Mouse (Mus musculus) gonadal fat pad, adult 2 months (tissue): ENCODE results near the gene Tnfaip2. TPM values are rescaled to one million over a fixed set of nuclear protein-coding genes. Genes with fewer than 3 reads are reported as not detected.

ENCODE experiments used
- DNase-seq: peaks from one replicate; pipeline ENCODE4 v3.0.0-alpha.2; 2012; ENCODE audit warnings: low read depth
- polyA plus RNA-seq: library from polyadenylated mRNA; depleted of rRNA; stranded (reverse); fragments of >200 nt; gene quantifications from 2 replicates; pipeline ENCODE4 v1.2.3, GENCODE M21; 2012; rRNA removed

Gene Tnfaip2
- polyA plus RNA-seq, result 25.6 and 29.4 TPM in 2 replicates

GRCm38 (mm10) chr12:111442309-111443010, at the start of gene Tnfaip2:
TSS of gene Tnfaip2 (plus strand) at chr12:111442469.
- DNase-seq, result no peak

DNA sequence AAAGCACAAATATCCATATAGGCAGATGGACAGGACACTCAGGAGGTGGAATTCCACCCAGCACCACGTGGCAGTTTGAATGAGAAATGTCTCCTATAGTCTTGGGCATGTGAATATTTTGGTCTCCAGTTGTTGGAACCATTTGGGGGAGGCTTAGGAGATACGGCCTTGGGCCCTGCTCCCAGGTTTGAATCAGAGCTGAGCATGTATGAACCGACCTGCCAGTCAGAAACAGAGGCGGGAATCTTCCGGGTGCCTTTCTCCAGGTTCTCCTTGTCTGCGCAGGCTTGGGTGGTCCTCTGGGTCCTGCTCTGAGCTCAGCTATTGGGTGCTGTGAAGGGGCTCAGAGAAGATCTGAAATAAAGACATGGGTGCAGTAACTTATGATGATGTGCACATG, 48.3 kb upstream of the Tnfaip2 start:
- no peak for DNase-seq

GRCm38 (mm10) chr12:111396997-111397396, 45.3 kb upstream of the Tnfaip2 start:
- DNase-seq, result no peak

GRCm38 (mm10) chr12:111401454-111402184, 40.6 kb upstream of the Tnfaip2 start:
- no peak for DNase-seq

- DNase-seq, result no peak
Measured at GRCm38 (mm10) chr12:111404880-111405279, 37.4 kb upstream of the Tnfaip2 start.

GRCm38 (mm10) chr12:111406622-111407021, 35.6 kb upstream of the Tnfaip2 start, which contains the start of gene Lbhd2:
TSS of gene Lbhd2 (plus strand) at chr12:111406809.
- DNase-seq, result no peak

GRCm38 (mm10) chr12:111409583-111409982, 32.7 kb upstream of the Tnfaip2 start:
- DNase-seq, result no peak

DNA sequence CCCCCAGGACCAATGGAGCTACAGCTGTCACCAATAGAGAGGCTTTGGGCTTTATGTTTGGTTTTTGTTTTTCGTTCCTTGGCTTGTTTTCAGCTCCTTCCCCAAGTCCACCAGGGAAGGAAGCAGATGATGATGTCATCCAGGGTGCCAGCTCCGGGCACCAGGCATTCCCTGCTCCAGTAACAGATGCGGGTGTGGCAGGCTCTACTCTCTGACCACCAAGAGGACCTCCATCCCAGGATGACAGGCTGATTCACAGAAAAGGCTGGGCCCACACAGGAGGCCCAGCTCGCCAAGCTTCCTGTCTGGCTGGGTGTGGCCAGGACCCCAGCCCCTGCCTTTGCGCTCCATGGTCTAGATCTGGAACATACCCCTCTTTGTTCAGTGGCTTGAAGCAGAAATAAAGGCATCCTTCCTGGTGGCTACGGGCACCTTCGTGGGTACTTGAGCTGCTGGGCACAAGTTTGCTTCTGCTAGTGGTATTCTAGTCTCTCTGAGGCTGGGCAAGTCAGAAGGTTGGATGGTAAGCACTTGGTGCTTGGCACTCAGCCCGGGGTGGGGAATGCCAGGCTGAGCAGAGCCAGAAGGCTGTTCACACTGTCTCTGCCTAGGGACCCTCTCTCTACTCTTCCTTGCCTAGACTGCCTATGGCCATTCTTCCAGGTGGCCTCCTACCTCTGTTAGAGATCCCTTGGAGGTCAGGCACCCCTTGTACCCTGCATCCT, 30.5 kb upstream of the Tnfaip2 start:
- DNase-seq, result no peak

GRCm38 (mm10) chr12:111412581-111413284, 29.5 kb upstream of the Tnfaip2 start:
- no peak for DNase-seq

DNA sequence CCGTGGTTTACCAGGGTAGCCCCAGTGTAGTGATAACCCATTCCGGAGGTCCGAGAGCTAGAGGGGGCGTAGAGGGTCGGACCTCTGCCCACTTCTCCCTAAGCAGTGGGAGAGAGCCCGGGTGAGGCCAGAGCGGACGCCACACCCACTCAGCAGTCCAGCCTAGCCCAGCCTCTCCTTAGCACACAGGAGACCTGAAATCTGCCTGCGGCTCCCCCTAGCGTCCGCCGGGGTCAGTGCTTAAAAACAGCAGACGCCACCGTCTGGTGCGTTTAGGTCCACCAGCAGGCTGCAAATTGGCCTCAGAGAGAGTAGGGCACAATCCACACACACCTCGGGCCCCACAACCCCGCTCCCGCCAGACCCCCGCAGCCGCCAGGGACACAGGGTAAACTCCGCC, 29.0 kb upstream of the Tnfaip2 start:
- no peak for DNase-seq

DNA sequence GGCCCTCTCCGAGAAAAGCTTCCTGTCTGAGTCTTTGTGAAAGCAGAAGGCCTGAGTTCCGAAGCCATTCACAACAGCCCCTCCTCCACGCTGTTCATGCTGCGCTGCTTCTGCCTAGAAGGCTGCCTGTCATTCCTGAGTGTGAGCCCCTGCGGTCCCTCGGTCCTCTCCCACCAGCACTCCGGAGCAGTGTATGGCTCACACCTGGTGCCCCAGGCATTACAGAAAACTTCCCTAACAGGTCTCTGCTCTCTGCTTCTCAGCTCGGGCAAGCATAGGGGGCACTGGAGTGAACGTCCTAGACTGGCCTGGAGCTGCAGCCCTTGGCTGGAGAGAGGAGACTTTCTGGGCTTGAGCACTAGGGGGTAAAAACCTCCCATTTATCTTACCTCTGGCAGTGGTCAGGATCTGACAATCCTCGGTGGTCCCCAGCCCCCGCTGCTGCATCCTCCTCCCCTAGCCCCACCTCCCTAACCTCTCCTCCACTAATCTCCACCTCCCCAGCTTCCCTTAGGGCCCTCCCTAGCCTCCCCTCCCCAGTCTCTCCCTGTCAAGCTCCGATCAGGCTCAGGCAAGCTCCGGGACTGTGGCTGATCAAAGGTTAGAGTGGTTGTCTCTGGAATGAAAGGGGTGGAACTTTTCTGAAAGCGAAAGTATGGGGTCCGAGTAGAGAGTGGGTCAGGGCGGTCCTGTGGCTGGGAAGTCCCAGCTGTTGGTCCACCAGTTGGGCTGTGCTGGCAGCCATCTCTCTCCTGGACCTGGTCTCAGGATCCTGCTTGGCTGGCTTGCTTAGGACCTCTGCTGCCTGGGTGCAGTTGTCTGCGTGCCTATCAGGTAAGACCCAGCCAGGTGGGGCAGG, 25.1 kb upstream of the Tnfaip2 start, which contains the start of gene Exoc3l4:
Gene Exoc3l4, plus strand, starts transcription at position 97 of the 859 bp plus-strand sequence.
- no peak for DNase-seq

DNA sequence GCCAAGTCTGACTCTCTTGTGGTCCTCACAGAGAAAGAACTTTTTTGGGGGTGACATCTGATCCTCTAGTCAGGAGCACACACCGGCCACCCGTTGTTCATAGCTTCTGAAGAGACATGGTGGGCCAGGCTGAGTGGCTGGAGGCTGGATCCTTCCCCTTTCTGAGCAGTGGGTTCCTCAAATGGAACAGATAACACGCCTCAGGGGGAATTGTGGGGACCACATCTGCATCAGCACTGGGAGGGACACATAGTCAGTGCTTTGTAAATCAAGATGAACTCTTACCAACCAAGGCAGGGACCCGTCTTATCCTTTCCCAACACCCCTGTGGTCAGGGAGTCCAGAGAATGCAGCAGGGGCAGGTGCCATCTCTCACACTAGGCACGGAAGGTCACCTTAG, 22.4 kb upstream of the Tnfaip2 start:
- DNase-seq, result no peak

GRCm38 (mm10) chr12:111420946-111421709, 21.1 kb upstream of the Tnfaip2 start:
- DNase-seq, result no peak

DNA sequence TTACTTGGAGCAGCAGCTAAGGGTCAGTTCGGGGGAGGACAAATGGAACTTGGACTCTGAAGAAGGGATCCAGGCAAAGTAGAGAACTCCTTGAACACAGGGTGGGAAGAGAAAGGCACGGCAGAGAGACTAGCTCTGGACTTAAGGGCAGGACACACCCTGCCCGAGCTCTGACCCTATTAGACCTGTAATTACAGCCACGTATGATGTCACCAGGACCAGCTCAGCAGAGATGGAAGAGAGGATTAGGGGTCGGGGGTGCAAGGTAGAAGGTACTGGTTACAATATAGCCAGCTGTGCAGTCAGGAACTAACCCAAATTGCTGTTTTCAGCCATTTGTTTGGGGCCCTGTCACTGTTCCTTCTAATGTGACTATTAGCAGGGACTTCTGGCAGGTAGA, 19.4 kb upstream of the Tnfaip2 start:
- no peak for DNase-seq

DNA sequence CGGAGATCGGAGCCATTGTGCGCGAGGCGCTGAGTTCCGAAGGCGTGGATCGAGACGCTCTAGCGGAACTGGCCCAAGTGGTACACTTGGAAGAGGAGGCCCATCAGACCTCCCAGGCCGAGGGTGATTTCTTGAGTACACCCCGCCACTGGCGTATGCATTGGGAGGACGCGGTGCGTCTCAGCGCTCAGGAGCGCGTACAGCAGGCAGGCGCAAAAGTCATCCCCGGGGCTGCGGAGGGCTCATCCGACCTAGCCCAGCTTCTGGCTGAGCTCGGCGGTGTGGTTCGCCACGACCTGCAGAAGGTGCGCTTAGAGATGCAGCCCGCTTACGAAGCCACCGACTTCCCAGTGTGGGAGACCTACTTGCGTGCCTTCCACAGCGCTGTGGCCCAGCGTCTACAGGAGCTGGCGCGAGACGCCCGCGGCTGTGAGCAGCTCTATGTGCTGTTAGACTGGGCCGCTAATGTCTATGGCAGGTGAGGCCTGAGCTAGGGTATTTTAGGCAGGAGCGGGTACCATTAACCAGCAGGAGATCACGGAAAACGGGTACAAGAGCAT, 18.6 kb upstream of the Tnfaip2 start:
- DNase-seq, result no peak

DNA sequence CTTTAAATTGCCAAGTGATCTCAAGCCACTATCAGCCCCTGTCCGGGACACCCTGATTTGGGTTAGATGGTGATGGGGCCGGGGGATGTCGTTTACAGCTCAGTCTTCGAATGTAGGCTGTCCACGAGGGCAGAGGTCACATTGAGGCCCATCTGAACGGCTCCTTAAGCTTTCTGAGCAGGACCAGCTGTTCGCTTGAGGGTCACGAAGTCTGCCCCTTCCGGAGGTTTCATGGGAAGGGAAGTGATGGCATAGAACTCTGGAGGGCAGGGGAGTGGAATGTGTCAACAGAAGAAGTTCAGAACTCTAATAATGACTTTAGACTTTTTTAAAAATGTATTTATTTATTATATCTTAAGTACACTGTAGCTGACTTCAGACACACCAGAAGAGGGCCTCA, 17.7 kb upstream of the Tnfaip2 start:
- DNase-seq, result no peak

DNA sequence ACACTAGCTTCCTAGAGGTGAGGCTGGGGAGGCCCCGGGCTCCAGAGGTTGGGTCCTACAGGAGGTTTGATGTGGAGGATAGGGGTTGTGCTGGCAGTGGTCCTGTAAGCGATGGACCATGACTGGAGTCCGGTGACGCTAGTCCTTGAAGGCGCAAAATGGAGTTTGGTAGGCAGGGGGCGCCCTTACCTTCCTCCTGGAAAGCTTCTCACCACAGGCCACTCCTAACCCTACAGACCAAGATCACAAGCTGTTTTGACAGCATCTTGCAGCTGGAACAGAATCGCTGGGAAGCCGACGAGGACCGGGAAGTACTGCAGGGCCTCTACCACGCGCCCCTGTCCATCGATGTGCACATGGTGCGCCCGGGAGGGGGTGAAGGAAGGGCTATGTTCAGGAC, 17.0 kb upstream of the Tnfaip2 start:
- no peak for DNase-seq

- DNase-seq, result no peak
Measured at GRCm38 (mm10) chr12:111425789-111426460, 16.3 kb upstream of the Tnfaip2 start.

DNA sequence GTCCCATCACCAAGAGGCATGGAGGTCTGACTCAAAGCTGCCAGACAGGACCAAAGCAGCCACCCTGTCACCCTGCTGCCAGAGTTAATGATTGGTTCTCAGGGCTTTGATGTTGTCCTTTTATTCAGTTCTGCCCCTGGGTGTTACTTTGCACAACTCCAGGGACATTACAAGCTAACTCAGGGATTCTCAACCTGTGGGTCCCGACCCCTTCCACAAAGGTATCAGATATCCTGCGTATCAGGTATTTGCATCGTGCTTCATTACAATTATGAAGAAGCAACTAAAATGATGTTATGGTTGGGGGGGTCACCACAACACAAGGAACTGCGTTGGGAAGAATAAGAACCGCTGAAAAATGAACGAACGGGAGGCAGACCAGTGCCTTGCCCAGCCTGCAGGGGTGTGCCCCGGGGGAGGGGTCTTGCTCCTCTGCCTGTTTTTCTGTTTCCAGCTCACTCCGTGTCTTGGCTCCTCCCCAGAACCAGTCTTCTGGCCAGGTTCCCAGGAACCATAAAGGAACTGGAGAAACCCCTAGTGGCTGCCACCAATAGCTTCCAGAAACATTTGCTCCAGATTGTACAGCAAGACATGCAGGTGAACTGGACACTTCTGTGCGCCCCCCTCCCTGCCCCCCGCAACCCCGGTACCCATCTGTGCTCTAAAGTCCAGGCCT, 14.7 kb upstream of the Tnfaip2 start:
- no peak for DNase-seq
